Mouse (Mus musculus) v-Abl transformed pro-B cells (cell line): ENCODE data around the gene Spata45.
"Not testable (repeated sequence)": the region's sequence is repeated elsewhere in the genome, so short reads cannot be mapped to it uniquely, and the experiment has no call there.

Experiments
- in situ Hi-C, 2 experiments: fragments of 400-800 bp; cut with MboI; formaldehyde crosslinking; loops; one replicate each; pipeline ENCODE4 v1.15.1; 2025; ENCODE audit not compliant: unreplicated experiment in 2 of 2

Spata45 gene

GRCm38 (mm10) chr1:191036554-191037334 lies at the start of gene Spata45:
Gene Spata45 (plus strand): TSS chr1:191036639.
- in situ Hi-C loops, result no loop called here

DNA sequence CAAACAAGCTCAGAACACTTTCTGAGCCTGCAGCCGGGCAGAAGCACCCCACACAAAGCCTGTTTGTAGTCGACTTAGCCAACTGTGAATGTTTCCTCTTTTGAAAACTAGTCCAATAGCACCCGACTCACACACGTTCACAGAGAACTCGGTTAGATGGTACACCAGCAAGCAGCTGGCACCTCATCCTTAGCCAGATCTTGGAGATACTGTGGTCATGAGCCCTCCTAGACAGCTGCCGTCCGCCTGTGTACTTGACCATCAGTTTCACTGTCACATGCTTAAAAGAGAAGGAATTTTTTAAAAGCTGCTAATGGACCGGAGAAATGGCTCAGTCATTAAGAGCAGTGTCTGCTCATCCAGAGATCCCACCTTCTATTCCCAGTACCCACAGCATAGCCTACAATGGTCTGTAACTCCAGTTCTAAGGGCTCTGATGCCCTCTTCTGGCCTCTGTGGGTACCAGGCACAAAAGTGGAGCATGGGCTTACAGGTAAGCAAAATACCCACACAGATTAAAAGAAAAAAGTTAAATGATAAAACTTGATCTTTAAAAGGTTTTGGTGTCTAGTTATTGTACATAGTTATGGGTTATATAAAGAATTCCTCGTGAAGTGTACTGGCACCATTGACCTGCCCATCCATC lies 46.9 kb upstream of the Spata45 start:
- in situ Hi-C loops, result no loop called here

DNA sequence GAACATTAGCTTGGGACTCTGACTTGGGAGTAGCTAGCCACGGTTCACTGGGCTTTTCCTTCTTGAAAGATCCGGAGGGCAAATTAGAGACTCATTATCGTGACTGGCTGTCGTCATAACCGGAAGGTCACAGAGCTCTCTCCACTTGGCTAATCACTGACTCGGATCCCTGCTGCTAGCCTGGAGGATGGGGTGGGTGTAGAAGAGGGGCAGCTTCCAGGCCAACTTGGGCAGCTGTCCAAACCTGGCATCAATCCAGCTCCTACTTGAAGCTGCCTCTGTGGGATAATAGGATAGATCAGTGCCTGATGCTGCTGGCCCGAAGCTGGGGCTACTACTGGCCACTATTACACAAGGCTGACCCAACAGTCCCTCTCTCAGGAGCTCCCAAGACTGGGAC lies 40.9 kb upstream of the Spata45 start:
- in situ Hi-C loops, result no loop called here

DNA sequence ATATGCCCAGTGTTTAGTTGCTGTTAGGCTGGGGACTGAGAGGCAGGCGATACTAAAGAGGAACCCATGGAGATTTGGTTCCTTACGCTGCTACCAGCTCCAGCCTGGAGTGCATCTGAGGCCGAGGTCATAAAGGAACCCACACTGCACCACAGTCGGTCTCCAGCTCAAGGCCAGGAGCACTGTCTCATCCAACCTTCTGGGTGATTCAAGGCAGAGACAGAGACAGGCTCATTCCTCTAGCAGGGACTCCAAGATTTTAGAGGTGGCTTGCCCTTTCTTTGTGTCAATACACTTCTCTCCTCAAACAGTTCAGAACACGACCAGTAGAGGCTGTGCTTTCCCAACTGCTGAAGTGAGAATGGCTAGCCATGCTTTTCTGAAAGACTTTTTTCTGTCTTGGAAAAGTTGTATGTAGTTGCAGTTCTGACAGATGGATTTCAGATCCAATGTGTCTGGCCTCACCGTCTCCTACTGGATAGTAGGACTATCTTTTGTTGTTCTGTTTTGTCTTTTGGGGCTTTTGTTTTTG lies 40.0 kb upstream of the Spata45 start:
- in situ Hi-C loops, result no loop called here

GRCm38 (mm10) chr1:190998027-190998426 lies 38.4 kb upstream of the Spata45 start:
- in situ Hi-C loops, result no loop called here

DNA sequence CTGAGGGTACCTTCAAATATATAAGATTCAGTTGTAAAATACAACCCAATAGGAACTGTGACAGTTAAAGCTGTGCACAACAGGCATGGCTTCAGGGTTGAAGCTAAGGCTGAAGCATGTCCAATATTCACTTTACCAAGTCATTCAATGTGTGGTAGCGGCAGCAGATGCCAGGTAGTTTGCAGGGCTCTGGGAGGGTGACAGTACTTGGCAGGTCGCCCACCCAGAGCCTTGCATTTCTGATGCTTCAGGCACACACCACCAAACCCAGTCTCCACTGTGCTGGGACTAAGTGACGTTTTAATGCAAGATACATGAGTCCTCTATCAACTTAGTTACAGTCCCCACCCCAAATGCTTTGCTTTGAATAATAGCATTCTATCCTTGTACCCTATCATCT lies 35.8 kb upstream of the Spata45 start:
- in situ Hi-C loops, result no loop called here

DNA sequence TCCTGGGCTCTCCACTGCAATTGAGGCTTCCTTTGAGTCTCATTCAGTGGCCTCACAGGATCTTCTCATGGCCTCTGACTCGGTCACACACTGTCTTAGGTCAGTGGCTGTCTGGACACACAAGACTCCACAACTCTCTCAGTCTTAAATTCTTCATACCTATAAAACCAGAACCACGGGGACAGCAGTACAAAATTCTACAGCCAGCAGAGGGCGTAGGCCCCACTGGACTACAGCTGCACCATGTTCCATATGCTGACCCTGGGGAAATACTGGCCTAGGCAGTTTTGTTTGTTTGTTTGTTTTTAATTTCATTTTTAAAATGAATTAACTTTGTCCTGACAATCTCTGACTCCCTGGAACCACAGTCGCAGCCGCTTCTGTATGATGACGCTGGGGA lies 34.2 kb upstream of the Spata45 start:
- in situ Hi-C loops, result no loop called here

DNA sequence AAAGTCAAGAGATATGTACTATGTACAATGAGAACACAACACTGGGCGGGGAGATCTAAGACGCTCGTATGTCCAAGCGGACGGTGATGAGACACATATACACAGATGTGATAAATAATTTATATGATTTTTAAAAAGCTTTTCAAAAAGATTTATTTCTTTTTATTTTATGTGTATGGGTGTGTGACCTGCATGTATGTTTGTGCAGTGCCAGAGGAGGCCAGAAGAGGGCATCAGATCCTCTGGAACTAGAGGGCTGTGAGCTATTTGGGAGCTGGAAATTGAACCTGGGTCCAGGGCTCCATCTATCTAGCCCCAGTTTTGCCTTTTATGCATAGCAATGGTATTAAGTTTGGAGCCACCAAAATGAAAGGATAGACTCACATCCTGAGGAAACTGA lies 27.7 kb upstream of the Spata45 start:
- in situ Hi-C loops, result loop anchor here in 1 of 2 experiments (5.0 kb wide), 1 partner anchor 119 kb away; no protein-coding TSS in a partner anchor

DNA sequence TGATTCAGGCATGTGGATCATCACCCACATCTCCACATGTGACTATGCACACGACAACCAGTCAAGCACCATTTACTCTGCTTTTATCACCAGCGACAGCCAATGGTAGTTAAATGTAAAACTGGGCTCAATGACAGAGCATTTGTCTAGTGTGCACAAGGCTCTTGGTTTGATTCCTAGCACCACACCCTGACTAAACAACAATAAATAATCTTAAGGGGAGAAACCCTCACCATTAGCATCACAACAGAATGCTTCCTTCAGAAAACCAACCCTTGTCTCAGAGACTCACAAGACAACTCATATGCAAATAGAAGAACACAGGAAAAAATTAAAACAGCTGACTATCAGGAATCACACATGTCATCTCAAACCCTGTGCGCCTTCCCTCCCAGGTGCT lies 22.2 kb upstream of the Spata45 start:
- in situ Hi-C loops, result no loop called here

DNA sequence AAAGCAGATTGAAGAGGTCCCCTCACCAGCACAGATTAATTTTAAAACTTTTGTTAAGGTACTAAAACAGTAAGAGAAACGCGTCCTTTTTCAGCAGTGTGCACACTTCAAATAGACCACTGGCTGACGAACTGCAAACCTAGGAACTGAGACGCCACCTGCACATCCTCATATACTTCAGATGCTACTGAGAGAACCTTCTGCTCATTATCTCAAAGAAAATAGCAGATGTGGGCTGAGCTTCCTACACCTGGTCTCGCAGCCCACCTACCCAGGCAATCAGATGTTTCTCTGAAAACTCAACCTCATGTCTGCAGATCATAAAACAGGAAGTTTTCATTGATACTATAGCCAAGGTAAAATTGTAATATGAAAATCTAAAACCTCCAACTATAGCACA lies 16.6 kb upstream of the Spata45 start:
- in situ Hi-C loops, result no loop called here

DNA sequence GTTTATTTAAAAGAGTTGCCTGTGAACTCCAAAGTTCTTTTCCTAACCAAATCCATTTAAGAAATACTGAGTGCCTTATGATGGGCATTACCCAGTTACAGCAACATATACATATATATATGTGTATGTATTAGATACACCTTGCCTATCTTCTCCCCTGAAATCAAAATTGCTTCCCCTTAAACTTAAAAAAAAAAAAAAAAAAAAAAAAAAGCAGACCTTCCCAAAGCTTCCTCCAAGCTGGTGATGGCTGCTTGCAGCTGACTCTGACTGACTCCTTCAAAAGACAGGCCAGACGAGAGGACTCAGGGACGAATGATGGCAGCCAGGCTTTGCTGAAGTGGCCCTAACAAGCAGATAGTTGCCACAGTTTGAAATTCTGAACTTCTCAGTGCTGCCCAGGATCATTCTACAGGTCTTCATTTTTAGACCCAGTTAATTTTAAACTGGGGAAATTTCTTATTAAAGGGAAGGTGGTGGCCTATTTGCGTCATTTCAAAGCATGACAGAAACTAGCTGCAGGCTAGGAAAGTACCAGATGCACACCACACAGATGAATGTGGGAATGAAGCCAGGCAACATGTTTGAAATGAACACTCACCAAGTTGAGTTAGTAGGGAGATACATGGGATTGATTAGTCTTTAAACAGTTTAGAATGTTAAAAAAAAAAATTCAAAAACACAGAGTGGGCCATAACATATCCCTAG lies 16.1 kb upstream of the Spata45 start:
- in situ Hi-C loops, result no loop called here

DNA sequence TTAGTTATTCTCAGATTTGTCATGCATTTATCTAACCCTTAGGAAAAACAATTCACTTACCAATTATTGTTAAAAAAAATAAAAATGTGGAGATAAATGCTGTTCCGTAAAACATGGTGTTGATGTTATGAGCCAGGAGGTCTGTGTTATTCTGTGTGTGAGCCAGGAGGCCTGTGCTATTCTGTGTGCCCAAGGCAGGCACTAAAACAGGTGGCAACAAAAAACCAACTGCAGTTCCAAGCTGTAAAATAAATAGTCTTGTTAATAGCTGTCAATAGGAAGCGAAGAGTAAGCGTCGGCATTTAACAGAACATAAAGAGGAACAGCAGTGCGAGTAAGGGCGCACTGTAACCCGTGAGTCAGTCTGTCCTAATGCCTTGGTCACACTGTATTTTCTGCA lies 15.4 kb upstream of the Spata45 start:
- in situ Hi-C loops, result no loop called here

GRCm38 (mm10) chr1:191023140-191023539 lies 13.3 kb upstream of the Spata45 start:
- in situ Hi-C loops, result no loop called here

DNA sequence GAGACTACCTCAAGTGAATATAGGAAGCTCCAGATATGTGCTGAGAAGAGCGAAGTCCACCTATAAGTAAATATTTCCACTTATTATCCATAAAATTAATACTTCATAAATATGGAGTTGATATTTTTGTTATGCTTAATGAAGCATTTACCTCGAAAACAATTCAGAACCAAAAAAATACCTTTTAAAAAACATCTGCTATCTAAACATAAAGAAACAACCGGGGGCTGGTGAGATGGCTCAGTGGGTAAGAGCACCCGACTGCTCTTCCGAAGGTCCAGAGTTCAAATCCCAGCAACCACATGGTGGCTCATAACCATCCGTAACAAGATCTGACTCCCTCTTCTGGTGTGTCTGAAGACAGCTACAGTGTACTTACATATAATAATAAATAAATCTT lies 12.6 kb upstream of the Spata45 start:
- in situ Hi-C loops, result not testable (repeated sequence)

DNA sequence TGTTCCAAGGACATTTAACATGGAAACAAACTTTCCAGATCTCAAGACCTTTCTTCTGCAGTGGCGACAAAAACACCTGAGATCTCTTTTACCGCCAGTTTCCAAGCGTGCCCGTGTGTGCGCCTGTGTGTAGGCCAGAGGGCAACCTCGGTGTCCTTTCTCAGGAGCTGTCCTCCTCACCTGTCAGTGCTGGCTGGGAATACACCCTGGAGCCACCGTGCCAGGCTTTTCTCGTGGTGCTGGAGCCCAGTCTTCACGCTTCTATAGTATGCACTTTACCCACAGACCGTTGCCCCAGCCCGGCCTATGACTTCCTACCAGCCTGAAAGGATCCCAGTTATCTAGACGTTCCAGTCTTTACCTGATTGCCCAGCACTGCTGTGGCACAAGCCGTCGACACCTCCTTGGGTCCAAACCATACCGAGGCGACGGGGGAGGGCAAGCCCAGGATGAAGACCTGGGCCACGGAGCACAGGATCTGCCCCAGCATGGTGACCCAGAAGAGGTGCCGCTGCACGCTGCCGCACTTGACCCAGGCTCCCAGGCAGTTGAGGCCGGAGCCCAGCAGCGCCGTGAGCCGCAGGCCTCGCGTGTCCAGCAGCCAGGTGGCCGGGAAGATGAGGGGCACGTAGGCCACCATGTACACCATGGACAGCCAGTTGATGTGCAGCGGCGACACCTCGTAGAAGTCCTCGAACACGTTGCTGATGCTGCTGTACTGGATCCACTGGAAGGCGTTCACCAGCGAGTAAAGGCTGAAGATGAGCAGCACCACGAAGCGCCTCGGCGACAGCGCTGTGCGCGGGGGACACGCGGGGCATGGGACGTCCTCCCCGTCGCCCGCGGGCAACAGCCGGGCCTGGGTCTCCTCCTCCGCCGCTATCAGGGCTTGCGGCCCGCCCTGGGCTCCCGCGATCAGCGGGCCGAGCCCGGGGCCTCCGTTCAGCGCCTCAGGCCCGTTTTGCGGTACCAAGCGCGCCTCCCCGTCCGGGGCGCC lies 11.1 kb upstream of the Spata45 start:
- in situ Hi-C loops, result loop anchor here in 1 of 2 experiments (5.0 kb wide), 1 partner anchor 37 kb away; the partner anchor contains the start of genes Nsl1 and Tatdn3

- in situ Hi-C loops, result loop anchor here in 1 of 2 experiments (5.0 kb wide), 1 partner anchor 36 kb away; the partner anchor contains the start of genes Nsl1 and Tatdn3
These were observed 10.3 kb upstream of the Spata45 start, which contains the start of gene Flvcr1 for GRCm38 (mm10) chr1:191026021-191026713. Gene Flvcr1 (minus strand): TSS chr1:191026158.

DNA sequence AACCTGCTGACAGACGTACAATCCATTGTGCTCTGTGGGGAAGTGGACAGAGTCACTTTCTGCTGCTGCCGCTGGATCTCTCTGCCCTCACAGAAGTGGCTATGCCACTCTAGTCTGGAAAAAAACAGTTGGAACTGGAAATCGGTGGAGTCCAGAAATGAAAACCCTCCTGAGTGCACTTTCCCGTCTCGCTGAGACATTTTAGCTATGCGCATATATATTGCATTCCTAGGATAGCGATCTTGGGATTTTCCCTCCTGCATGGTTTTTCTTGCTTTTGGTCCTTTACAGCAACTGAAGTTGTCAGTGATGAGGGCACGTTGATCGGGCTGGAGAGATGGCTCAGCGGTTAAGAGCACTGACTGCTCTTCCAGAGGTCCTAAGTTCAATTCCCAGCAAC lies 6.3 kb upstream of the Spata45 start:
- in situ Hi-C loops, result no loop called here

GRCm38 (mm10) chr1:191030922-191031425 lies 5.5 kb upstream of the Spata45 start:
- in situ Hi-C loops, result not testable (repeated sequence)

DNA sequence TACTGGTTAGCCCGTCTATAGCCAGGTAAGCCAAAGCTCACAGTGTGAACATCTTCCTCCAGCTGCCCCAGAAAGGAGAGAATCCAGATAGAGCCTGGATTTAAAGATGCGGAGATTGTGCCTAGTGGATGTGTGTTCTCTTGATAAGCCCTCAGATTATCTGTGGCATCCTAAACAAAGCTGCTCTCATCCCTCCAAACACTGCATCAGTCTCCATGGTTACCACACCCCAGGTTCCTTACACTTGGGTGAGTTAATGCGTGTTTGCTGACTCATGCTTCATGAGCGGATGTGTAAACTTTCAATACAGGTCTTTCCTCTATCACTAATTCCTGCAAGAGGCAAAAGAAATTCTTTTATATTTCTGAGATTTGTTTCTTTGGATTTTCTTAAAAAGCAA lies 790 bp upstream of the Spata45 start:
- in situ Hi-C loops, result no loop called here
